19 mouse cellular contexts compared by ENCODE assay signal in the genomic region with DNA sequence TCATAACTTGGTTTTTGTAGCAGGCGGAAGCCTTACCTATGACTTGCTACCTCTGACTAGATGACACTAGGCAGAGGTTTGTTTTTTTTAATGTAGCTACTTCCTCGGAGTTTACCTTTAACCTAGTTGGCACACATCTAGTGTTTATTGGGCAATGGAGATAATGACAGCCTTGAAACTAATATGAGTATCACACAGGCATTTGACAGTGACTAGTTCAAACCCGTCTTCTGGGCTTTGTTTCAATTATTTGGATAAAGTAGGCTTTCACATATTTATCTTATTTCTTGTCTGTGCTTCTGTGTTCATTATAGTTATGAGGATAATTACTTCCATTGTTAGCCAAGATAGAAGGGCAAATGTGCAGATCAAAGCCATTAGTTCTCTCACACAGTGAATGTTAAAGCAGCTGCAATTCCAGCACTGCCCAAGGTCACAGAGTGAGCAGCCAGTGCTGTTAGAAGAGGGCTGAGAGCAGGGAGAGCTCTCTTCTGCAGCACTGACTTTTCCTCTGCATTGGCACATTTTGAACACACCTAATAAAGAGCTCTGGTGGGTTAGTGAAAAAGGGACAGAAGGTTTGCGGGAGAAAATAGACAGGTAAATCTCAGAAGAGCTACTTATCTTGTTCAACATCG. TPM values are rescaled to one million over a fixed set of nuclear protein-coding genes. Genes with fewer than 3 reads are reported as not detected.
DNase-seq lines count a peak whose midpoint lies in the region; ATAC-seq and TF ChIP-seq lines count a peak whose summit lies in the region.
"Had no signal": no experiment of that assay in that cellular context is flagged by ENCODE, and none has a peak within 500 bp of the region (broad histone marks: within the 10 kb centered on the region; RNA-seq: fewer than 3 reads in every experiment).

No protein-coding gene starts in this region.

- H3K4me1 ChIP-seq in brown adipose tissue, adult 24 weeks (ENCODE audit: control insufficient read depth, insufficient read depth, insufficient read length, low read length): peaks cover 12% of the 10 kb centered on the region
- H3K4me1 ChIP-seq in intestine, embryonic 15.5 days (replicated peaks): no peaks in the 10 kb centered on the region

- H3K4me2 ChIP-seq in intestine, embryonic 15.5 days (replicated peaks): no peak overlapping the region
- H3K4me2 ChIP-seq: embryonic facial prominence, embryonic 13.5 days; hindbrain, embryonic 14.5 days had no signal

- H3K4me3 ChIP-seq in layer of hippocampus, adult 2 months: no peak overlapping the region
- H3K4me3 ChIP-seq in brown adipose tissue, adult 24 weeks (ENCODE audit: insufficient read depth, low read depth, low read length): no peak overlapping the region
- H3K4me3 ChIP-seq in intestine, embryonic 15.5 days (replicated peaks): no peak overlapping the region
- H3K4me3 ChIP-seq: embryonic facial prominence, embryonic 13.5 days; megakaryocyte, embryonic 14.5 days had no signal

- no peaks in the 10 kb centered on the region for H3K27me3 ChIP-seq in intestine, embryonic 15.5 days (replicated peaks)
- H3K27me3 ChIP-seq: embryonic facial prominence, embryonic 13.5 days; megakaryocyte, embryonic 14.5 days had no signal

- peak overlapping the region; percentile 36; the same call in 1 of the 2 replicates for H3K27ac ChIP-seq in layer of hippocampus, adult 2 months
- peak overlapping the region; percentile 98 for H3K27ac ChIP-seq in brown adipose tissue, adult 24 weeks (replicated peaks; ENCODE audit: low read depth, low read length)
- H3K27ac ChIP-seq in intestine, embryonic 15.5 days: peak overlapping the region; percentile 69
- H3K27ac ChIP-seq: embryonic facial prominence, embryonic 13.5 days; hindbrain, embryonic 14.5 days; kidney, postnatal 0 days had no signal

- H3K9me3 ChIP-seq in intestine, embryonic 15.5 days: no peaks in the 10 kb centered on the region
- H3K9me3 ChIP-seq: embryonic facial prominence, embryonic 13.5 days; megakaryocyte, embryonic 14.5 days had no signal

- H3K36me3 ChIP-seq in intestine, embryonic 15.5 days: peaks cover 9% of the 10 kb centered on the region

- WGBS in intestine, embryonic 15.5 days: 72% methylated on average over 5 of the region's 5 CpGs

- no peak for TF ChIP-seq CTCF in layer of hippocampus, adult 2 months (conservative IDR thresholded peaks at IDR 0.05)

- H3K9ac ChIP-seq in intestine, embryonic 15.5 days: no peak overlapping the region
- H3K9ac ChIP-seq: embryonic facial prominence, embryonic 13.5 days; hindbrain, embryonic 14.5 days had no signal

- ATAC-seq in intestine, embryonic 15.5 days: peak; percentile 77
- ATAC-seq: forebrain, embryonic 14.5 days had no signal

- DNase-seq in adrenal gland, adult 2 months: peak; percentile 47
- no peak for DNase-seq in adrenal gland, postnatal 25 days
- DNase-seq in layer of hippocampus, adult 2 months (ENCODE audit: low spot score in 2 of 2): no peak
- no peak for DNase-seq in layer of hippocampus, adult 18-20 months (ENCODE audit: low spot score in 2 of 2)
- DNase-seq in cerebellum, adult 9-10 months: no peak
- no peak for DNase-seq in right cerebral cortex, postnatal 36 days (ENCODE audit: low spot score in 2 of 2)
- DNase-seq: cerebellum, postnatal 10 days; gastrocnemius, postnatal 10 days; lung, adult 18-20 months; thymus, postnatal 14 days had no signal

RNA-seq across cellular contexts. Expression of gene Hadhb, which starts 15.4 kb away (rescaled TPM):
- total RNA-seq in adrenal gland, adult 2 months (2021): 1,000 to 10,000 TPM in 1 of 2 experiments, 100 to 1,000 TPM in 1; 944 to 1,072 TPM
- 65.7 and 66.9 TPM in 2 replicates for polyA plus RNA-seq in adrenal gland, adult 2 months (2012; rRNA removed)
- 681 and 777 TPM in 2 replicates for total RNA-seq in adrenal gland, postnatal 25 days (2021)
- 10 to 100 TPM; 88.4 to 93.2 TPM for total RNA-seq in layer of hippocampus, adult 2 months (2021)
- 10 to 100 TPM; 95.8 to 97.8 TPM for total RNA-seq in layer of hippocampus, adult 18-20 months (2021)
- polyA plus RNA-seq in brown adipose tissue, adult 24 weeks (2012; ENCODE audit: insufficient read depth, insufficient read length, missing spikeins): 4,023 and 4,386 TPM in 2 replicates
- polyA plus RNA-seq in intestine, embryonic 15.5 days (2015; fragmentation: Nextera tagmentation; extraction: Ambion mirVana): 246 and 269 TPM in 2 replicates

RNA-seq across cellular contexts. Expression of gene Hadha, which starts 15.5 kb away (rescaled TPM):
- 100 to 1,000 TPM; 558 to 581 TPM for total RNA-seq in adrenal gland, adult 2 months (2021)
- polyA plus RNA-seq in adrenal gland, adult 2 months (2012; rRNA removed): 72.9 and 82.6 TPM in 2 replicates
- total RNA-seq in adrenal gland, postnatal 25 days (2021): 473 and 483 TPM in 2 replicates
- total RNA-seq in layer of hippocampus, adult 2 months (2021): 10 to 100 TPM; 77.8 to 80.9 TPM
- 10 to 100 TPM; 70.6 to 71.9 TPM for total RNA-seq in layer of hippocampus, adult 18-20 months (2021)
- 1,889 and 2,102 TPM in 2 replicates for polyA plus RNA-seq in brown adipose tissue, adult 24 weeks (2012; ENCODE audit: insufficient read depth, insufficient read length, missing spikeins)
- polyA plus RNA-seq in intestine, embryonic 15.5 days (2015; fragmentation: Nextera tagmentation; extraction: Ambion mirVana): 178 and 193 TPM in 2 replicates

RNA-seq across cellular contexts. Expression of gene Adgrf3, which starts 35.1 kb away (rescaled TPM):
- total RNA-seq in adrenal gland, adult 2 months (2021): not detected
- not detected in 2 replicates for polyA plus RNA-seq in adrenal gland, adult 2 months (2012; rRNA removed)
- total RNA-seq in adrenal gland, postnatal 25 days (2021): not detected in 2 replicates
- total RNA-seq in layer of hippocampus, adult 2 months (2021): not detected
- total RNA-seq in layer of hippocampus, adult 18-20 months (2021): not detected
- not detected in 2 replicates for polyA plus RNA-seq in brown adipose tissue, adult 24 weeks (2012; ENCODE audit: insufficient read depth, insufficient read length, missing spikeins)
- polyA plus RNA-seq in intestine, embryonic 15.5 days (2015; fragmentation: Nextera tagmentation; extraction: Ambion mirVana): 0.19 and 0.38 TPM in 2 replicates
- total RNA-seq: gastrocnemius, postnatal 10 days; layer of hippocampus, postnatal 10 days; left cerebral cortex, postnatal 36 days had no signal
- polyA plus RNA-seq: embryonic facial prominence, embryonic 13.5 days; forebrain, embryonic 14.5 days; hindbrain, embryonic 14.5 days had no signal

Comparison
In these comparisons a context has a peak if more than half of its experiments do, and no peak if none do; other contexts are left out.
1. H3K27ac ChIP-seq: peak in every context shown above with its lines; median percentile 98 in brown adipose tissue, adult 24 weeks; 69 in intestine, embryonic 15.5 days; 36 in layer of hippocampus, adult 2 months.